Mouse (Mus musculus) embryo, embryonic 10.5 days (tissue): ENCODE measurements around the gene Cdhr3.

Source experiments
- DNase-seq: peaks from one replicate; pipeline ENCODE4 v3.0.0-alpha.2; 2015; ENCODE audit warnings: low spot score

Gene Cdhr3

DNA sequence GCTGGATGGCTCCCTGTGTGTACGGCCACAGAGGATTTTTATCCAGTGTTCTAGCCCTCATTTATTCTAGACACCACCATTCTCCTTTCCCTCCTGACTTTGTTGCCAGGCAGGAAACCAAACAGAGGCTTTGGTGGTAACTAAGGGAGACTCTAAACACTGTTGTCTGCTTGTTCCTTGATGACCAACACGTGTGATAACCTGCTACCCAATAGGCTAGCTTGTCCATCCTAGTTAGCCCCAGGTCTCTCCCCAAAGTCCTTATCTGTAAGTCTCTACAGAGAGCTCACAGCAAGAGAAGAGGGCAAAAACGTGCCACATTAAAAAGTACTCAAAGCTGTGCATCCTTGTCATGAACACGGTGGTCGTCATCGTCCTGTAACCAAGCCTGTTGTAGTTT is at the start of gene Cdhr3:
Gene Cdhr3 (minus strand): TSS at position 101 of the 400 bp plus-strand sequence.
- no peak for DNase-seq

DNA sequence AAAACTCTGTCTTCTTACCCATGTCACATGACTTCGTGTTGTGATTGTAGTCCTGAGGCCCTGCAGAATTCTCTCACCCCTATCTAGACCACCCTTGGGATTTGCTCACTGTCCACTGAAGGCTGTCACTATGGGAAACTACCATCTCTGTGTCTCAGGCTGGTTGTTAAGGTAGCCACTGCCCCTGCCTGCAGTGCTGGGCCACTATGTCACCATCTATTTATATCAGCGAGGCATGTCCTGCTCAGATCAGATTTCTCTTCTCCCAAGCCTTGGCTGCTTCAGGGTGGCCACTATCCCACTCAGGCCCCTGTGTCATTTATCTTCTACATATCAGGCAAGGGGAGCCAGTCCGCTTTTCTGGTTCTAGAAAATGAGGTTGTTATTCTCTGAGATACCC is 46.4 kb upstream of the Cdhr3 start:
- peak; percentile 15 for DNase-seq

DNA sequence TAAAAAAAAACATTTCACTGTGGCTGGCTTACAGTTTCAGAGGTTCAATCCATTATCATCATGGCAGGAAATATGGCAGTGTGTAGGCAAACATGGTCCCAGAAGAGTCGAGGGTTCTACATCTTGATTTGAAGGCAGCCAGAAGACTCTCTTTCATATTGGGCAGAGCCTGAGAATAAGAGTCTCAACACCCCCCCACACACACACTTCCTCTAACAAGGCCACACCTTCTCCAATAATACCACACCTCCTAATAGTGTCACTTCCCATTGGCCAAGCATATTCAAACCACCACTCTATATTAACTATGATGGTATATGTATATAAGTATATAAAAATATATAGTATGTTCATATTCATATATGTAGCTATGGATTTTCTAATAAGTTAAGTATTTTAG is 45.2 kb upstream of the Cdhr3 start:
- DNase-seq, result no peak

DNA sequence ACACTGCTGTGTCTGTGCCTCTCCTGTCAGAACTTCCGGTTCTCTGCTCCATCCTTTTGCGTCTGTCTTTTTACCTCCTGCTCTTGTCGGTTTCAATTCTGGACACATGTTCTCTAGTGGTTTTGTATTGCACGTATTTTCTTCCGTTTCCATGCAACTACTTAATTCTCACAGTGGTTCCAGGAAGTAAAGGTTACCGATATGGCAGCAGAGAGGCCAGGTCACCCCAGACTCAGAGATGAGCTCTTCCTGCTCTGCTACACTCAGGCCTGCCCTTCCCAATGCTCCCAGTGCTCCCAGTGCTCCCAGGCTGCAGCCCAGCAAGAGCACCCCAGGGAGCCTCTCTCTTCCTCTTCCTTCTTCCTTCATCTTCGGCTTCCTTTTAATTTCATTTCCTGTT is 39.1 kb upstream of the Cdhr3 start:
- no peak for DNase-seq

DNA sequence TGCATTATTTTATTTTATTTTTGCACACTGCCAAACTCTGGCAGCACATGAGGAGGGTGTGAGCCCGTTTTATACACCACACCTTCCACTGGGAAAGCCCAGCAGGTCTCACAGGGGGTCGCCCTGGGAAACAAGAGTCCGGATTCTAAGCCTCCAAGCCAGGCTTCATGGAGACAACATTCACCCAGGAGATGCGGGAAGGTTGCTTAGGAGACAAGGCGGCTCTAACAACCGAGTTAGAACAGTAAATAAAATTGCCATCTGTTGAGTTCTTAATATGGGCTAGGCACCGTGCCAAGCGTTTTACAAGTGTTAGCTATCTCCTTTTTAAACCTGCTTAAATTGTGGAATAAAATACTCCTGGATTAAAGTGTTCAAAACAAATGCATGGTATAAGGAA is 37.7 kb upstream of the Cdhr3 start:
- DNase-seq, result no peak

DNA sequence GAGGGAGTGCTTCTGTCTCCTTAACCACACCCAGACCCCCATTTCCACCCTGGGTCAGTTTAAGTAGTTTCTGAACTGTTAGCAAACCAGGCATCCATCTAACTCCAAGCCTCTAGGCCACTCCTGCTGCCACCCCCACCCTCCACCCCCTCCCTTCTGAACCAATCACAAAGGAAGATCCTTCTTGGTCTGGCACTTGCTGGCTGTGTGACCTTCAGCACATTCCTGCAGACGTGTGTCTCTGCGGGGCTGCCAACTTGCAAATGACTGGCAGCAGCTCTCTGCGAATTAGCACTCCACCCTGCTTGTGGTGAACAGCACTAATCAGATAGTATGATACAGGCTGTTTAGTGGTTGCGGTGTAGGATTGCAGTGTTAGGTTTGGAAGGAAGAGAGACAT is 36.7 kb upstream of the Cdhr3 start:
- DNase-seq, result peak; percentile 32

DNA sequence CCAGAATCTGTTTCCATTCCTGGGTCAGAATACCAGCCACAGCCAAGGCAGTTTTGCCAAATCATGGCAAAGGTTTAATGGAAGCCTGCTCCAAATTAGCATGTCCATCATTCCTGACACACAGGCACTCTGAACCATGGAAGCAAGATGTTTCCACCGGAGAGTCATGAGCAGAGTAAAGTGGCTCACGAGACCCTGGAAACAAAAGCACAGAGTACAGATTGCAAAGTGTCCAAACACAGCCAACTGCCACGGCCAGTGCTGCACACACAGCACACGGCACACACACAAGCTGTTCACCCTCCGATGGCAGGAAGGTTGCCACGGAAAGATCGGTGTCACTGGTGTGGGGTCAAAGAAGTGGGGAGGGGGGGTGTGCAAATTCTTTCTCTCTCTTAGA is 36.0 kb upstream of the Cdhr3 start:
- DNase-seq, result no peak

DNA sequence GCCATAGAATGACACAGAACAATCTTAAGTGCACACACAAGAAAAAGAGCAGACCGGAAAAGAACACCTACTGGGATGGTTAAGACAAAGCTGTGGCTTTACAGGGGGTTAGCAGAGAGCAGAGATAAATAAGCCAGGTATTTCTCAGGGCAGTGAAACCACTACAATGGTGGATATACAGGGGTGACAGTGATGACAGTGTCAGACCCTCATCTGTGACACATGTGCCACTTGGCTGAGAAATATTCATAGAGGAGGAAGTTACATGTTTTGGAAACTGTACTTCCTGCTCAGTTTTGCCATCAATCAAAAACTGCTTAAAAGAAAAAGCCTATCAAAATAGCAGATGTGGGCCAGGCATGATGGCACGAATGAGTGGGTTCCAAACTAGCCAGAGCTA is 35.4 kb upstream of the Cdhr3 start:
- DNase-seq, result no peak

DNA sequence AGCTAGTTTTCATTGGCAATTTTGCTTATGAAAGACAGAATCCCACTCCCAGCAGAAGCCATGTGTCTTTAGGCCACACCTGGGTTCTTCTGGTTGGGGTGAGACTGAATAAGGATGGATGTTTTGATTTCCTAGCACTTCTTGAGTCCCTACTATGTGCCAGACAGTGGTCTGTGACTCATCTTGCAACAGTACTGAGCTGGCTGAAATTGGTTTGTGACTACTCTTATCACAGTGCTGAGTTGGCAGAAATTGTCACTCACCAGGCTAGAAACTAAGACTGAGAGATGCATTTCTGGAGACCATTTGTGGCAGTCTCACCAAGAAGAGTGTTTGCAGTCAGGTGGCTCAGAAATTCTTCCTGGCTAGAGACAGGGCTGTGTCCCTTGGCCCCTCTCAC is 33.6 kb upstream of the Cdhr3 start:
- no peak for DNase-seq

DNA sequence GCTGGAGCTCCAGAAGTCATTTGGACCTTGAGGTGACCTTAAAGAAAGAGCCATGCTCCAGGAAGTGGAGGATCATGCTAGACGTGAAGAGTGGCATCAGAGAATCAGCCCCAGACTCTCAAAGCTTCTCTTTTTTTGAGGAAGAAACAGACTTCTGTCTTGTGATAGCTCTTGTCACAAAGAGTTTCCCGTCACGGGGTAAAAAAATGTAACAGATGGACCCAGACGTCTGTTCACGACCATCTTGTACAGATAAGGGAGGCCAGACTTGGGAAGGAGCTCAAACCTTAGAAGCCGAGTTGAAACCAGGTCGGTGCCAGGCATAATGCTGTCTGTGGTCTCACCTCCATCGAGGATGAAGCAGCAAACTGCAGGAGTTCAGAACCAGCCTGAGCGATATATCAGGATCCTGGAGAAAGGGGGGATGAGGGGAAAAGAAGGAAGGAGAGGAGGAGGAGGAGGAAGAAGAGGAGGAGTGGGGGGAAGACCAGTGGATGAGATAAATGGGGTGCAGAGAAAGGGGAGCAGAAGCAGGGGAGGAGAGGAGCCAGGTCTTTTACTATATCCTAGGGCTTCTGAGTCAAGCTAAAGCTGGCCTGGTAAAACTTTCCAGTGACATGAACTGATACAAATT is 33.0 kb upstream of the Cdhr3 start:
- no peak for DNase-seq

DNA sequence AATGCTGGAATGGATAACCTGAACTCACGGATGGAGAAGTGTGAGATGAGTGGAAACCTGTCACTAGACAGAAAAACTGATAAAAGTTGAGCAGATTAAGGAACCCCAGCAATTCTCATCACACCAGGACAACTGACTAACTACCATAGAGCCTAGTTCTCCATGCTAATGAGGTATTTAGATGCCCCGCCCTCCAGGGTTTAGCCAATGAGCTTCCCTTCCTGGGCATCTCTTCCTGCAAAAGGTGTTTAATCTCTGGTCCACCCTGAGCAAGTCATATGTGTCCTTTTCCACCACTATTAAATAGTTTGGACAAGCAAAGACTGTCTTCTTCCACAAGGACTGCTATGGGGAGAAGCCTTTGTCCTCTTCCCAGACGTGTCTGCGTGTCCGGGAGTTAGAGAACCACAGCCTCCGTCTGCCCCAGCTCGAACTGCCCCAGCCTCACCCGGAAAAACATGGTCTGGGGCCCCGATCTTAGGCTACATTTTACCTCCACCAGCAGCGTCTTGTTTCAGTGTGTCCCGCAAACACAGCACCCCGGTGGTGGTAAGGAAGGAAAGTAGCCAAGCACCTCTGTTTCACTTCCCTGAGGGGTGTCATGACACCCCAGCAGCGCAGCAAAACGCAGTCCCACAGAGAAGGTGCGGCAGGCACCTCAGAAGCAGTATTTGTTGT is 26.1 kb upstream of the Cdhr3 start:
- DNase-seq, result no peak

DNA sequence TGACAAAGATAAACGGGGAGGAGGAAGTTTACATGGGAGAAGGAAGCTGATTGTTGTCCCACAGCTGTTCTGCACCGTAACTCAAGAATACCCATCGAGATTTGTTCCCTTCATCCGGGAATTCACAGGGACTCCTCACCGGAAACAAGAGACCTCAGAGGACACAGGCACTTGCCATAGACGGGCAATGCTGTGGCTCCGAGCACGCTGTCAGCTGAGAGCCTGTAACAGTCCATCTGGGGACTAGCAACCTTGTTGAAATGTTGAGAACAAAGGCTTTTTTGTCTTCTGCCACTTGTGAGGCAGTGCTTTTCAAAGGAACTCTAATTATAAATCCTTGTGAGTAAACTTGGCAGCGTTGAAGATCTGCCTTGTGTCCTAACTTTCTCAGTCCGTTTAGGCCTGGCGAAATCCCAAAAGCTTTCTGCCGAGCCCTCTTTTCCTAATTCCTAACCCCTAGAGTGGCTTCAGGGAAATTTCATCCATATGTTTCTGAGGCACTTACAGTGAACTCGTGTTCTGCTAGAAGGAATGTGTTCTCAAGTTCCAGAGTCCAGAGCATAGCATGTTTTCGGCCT is 18.3 kb upstream of the Cdhr3 start:
- DNase-seq, result peak; percentile 52

DNA sequence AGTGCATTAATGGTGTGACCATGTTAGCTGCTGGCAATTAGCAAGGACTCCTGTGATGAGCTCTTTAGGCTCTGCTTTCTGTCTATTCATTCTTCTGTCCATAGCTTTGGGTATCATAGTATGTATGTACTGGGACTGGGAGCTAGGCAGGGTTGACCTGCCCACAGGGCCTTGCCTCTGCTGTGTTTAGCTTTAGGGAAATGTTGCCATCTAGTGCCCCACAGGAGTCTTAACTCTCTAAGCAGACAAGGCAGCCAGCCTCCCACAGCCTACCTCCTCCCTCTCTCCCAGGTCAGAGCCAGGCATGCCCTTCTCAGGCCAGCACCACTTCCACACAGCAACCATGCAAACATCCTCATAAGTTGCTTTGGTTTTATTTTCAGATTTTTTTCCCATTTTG is 16.9 kb upstream of the Cdhr3 start:
- peak; percentile 56 for DNase-seq

DNA sequence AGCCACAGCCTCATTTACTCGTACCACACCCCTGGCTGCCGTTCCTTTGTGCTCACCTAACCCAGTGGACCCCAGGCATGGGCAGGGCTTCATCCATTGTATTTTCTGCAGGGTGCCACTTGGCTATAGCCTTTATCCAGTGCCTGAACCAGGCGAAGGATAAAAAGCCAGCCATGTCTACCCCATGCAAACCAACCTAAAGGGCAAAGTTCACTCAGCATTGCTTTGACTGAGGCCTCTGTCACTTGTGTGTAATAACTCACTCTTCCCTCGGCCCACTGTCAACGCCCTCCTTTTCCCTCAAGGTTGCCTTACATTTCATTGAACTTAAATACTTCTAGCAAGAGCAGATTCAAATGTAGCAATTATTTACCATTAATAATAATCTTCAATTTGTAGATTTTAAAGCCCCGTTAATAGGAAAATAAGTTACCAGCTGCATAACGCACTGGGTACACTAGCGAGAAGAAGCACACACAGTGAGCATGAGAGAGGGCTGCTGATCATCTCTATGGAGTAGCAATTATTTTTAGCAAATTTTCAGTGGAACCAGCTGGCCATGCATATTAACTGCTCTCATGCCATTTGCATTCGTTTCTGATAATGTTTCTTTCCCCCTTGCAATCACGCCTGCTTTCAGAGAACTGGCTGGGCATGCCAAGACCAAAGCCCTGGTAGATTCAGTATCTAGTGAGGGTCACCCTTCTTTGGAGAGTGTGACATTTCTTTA is 13.9 kb upstream of the Cdhr3 start:
- no peak for DNase-seq

DNA sequence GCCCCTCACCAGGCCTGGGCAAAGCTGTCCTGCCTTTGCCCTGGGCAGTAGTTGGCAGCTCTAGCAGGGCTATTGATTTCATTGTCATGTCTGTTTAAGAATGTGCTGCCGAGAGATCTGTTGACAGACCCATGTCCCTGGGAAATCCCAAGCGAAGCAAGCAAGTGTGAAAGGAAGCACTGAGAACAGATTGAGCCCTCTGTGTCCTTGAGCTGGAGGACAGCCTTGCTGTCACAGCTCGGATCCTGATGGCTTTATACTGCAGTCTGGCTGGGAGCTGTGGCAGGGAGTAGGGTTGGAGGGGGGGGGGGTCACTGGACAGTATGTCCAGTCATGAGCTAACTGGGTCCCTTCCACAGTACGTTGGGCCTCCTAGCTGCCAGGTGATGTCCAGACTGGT is 13.0 kb upstream of the Cdhr3 start:
- DNase-seq, result no peak

DNA sequence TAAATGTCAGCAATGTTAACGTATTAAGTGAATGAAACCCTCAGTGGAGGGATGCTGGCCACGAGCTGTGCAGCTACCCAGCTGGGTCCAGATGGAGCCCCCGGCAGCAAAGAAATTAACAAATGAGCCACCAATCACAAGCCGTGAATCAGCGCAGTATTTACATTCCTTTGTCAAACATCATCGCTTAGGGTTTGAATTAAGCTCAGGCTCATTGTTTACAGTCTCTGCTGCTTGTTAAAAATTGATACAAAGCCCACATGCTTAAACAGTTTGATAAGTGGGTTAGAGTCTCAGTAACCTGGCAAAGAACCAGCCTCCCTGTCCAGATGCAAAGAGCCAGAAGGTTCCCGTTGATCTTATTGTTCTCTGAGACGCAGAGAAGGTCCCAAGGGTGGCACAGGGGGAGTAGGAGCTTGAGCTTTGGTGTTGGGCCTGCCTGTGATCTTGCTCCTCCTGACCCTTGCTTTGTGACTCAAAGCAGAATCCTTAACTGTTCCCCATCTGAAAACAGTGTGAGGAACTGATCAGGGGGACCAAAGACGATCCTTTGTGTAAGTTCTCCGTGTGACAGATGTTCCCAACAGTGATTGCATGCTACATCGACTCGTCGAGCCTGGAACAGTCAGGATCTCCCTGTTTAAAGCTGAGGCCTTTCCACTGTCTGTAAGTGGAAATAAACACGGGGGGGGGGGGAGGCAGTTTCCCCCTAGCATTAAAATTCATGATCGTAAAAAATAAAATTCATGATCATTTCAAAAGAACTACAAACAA is 9.9 kb upstream of the Cdhr3 start:
- peak; percentile 15 for DNase-seq

DNA sequence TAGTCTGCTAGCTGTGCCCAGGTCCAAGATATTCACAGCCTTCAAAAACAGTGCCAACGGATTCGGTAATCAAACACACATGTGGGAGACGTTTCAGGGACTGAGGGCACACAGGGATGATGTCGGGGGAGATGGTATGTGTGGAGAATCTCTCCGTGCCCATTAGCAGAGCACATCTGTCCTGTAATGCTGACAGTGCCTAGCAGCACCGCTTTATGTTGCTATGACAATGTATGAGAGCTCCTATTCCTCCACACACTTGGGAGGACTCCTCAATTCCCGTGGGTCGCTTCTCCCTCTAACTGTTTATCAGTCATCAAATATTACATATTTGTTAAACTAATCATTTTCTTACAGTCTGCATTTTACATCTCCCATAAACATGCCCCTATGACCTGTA is 9.0 kb upstream of the Cdhr3 start:
- DNase-seq, result no peak

DNA sequence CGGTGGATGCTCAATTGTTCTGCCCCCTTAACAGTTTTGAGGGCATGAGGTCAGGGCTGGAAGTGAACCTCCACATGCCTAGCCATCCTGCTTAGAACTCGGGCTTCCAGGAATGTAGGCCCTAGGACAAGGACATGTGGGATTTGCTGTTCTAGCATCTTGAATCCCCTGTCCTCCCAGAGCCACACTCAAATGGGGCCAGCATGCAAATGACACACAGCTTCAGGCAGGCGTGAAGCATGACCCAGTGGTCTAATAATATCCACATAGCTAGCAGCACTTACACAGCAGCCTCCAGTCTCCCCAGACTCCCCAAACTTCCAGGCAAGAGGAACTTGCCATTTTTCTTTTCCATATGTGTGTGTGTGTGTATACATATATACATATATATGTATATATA is 3.3 kb upstream of the Cdhr3 start:
- DNase-seq, result no peak

DNA sequence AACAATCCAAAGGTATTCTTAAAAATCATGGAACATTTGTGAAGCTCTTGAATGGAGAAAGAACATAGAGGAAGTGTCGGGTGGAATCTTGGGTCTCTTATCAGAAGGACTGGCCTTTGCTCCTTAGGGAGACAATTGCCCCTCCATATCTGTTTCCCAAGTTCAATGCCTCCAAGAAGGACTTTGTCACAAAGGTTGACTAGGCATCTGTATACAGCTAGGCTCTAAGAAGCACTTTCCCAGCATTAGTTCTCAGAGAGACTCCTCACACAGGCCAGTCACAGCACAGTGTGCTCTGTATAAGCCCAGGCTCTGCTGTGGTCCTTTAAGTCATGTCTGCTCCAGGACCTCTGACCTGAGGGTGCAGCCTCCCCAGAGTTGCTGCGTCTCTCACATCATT is 479 bp downstream of the Cdhr3 start:
- DNase-seq, result no peak

DNA sequence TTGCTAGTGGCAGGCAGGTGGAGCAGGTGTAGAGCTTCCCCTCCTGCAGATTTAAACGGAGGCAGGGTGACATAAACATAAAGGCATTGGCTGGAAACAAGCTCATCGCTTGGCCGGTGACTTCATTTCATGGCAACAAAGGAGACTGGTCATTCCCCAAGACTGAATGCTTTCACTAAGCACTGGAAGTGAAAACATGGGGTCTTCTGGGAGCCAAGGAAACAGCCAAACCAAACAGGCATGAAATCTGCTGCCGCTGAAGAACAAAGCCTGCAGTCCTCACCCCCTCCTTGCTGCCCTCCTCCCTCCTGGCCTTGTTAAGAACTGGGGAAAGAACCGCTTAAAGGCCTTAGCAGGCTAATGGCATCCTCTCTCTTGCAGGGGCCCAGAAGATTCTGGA is 6.5 kb downstream of the Cdhr3 start:
- DNase-seq, result peak; percentile 65

DNA sequence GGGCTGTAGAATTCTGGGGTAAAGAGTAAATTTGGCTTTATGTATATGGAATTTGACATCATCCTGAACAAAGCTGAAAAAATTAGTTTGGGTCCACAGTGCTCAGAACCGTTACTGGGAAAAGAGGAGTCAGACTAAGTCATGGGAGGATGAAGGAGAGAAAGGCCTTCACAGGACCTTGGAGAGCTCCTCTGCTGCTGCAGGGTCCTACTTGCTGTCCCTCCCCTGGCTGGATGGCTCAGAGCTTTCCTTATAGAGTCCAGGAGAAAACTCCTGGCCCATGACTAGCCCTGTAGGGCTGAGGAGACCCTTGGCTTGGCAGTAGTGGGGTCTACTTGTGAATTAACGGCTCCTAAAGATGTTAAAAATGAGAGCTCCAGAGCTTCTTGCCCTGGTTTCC is 8.0 kb downstream of the Cdhr3 start:
- peak; percentile 68 for DNase-seq

DNA sequence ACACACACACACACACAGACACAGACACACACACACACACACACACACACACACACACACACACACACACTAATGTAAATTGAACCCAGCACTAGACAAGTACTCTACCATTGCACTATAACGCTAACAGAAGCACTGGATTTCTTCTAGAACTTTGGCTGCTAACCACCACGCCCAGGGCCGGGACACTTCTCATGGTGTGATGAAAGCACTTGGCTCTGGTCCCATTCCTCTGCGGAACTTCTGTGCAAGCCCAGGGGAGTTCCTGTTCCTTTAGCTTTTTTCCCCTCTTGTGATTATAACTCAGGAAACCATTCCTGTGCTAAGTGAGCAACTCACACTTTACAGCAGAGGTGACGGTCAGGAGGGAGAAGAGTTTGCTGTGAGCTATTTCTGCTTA is 9.3 kb downstream of the Cdhr3 start:
- DNase-seq, result no peak
